Mouse (Mus musculus): ENCODE results near the gene Crx.
"Not testable (repeated sequence)": the region's sequence is repeated elsewhere in the genome, so short reads cannot be mapped to it uniquely, and the experiment has no call there.

Crx gene

DNA sequence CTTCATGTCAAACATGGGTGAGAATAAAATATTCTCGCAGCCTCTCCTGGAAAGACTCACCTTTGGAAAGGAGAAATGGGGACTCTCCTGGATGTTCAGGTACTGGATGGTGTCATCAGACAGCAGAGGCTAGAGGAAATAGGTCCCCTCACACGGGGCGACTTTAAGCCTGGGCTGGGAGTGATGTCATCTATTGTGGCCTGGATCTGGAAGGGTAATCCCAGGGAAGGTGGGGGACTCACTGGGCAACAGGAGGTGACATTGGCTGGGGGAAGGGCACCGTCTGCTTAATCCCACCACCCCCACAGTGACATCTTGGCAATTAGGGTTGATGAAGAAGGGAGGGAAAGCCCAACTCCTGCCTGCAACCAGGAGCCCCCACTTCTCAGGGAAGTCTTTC lies at the start of gene Crx:
TSS of gene Crx (minus strand) at position 213 of the 400 bp plus-strand sequence.
- DNase-seq: no peak

DNA sequence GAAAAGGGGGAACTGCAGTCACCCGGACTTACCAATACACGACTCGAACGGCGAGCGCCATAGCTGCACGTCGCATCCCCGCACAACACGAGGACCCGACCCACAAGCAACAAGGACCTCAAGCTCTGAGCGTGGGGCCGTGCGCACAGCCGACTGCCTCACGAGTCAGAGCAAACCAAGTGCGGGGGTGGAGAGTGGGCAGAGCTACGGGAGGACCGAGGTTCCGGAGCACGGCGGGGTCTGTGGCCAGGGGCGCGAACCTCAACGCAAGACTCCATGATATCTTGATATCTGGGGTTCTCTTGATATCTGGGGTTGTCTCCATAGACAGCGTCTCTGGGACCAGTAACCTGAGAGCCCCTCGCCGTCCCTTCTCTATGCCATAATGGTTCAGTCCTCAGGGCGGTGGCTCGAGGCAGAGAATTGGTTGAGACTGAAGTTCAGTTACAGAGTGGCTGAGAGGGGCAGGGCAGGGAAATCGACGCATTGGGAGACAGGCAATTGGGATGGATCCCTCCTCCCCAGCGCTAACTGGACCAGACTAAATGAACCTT lies 42.5 kb upstream of the Crx start, which contains the start of gene Selenow:
TSS of gene Selenow (minus strand) at position 183 of the 554 bp plus-strand sequence.
- DNase-seq: peak; percentile 96

- DNase-seq: peak; percentile 80
Measured at GRCm38 (mm10) chr7:15921796-15922195, 42.0 kb upstream of the Crx start.

DNA sequence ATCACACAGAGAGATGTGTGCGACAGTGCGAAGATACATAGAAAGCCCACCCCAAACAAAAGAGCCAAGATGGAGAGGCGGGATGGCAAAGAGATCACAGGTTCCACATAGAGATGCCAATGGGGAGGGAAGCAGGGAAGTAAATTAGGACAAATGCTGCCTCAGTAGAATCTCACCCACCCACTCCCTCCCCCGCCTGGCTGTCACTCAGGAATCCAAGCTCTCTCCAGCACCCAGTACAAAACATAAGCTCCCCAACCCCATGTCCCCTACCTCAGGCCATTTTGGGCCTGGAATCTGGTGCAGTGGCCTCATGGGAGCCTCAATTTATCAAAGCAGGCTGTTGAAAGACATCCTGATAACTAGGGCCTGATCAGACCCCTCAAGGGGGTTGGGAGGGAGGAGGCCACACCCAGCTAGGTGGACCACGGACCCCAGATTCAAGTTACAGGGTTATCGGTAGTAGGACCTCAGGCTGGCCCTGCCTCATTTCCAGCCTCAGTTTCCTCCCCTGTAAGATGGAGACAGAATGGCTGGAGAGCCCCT lies 41.0 kb upstream of the Crx start:
- DNase-seq: no peak

GRCm38 (mm10) chr7:15919947-15920346 lies 40.2 kb upstream of the Crx start:
- DNase-seq: no peak

- no peak for DNase-seq
Measured at GRCm38 (mm10) chr7:15918371-15918770, 38.6 kb upstream of the Crx start.

DNA sequence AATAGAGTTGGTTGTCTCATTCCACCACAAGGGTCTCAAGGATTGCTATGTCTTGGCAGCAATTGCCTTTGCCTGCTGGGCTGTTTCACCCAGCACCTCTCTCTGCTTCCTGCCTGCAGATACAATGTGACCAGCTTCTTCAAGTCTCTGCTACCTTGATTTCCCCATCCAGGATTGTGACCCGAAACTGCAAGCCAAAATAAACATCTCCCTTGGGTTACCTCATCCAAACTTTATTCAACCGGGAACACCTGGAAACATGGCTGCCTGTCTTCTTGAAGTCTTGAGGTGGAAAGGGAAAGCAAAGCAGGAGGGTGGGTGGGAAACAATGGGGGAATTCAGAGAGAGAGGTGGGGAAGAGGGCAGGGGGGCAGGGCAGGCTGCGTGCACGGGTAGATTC lies 37.2 kb upstream of the Crx start:
- no peak for DNase-seq

DNA sequence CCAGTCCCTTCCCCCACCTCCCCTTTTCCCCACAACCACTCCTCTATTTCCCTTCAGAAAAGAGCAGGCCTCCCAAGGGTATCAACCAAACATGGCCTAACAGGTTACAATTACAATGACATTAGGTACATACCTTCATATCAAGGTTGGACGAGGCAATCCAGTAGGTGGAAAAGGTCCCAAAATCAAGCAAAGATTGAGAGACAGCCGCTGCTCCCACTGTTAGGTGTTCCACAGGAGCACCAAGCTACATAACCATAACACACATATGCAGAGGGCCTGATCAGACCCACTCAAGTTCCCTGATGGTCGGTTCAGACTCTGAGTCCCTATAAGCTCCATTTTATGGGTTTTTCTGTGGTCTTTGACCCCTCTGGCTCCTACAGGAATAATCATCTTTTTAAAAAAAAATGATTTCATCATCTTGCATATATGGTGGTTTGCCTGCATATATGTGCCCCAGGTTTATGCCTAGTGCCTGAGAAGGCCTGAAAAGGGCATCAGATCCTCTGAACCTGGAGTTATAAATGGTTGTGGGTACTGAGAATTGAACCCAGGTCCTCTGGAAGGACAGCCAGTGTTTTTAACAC lies 36.5 kb upstream of the Crx start:
- no peak for DNase-seq

- not testable (repeated sequence) for DNase-seq
Measured at GRCm38 (mm10) chr7:15915695-15916094, 35.9 kb upstream of the Crx start.

DNA sequence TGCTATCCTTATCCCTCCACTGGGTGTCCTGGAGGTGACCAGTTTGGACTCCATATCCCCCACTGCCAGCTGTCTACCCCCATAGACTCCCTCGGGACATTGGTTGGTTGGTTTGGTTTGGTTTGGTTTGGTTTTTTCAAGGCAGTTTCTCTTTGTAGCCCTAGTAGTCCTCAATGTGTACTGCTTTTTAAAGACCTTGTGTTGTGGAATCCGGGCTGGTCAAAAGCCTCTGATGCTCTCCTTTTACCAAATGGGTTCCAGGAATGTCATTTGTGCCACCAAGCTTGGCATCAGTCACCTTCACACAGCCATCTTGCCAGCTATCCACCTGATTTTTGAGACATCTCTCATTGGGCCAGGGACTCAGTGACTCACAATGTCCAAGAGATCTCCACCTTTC lies 35.0 kb upstream of the Crx start:
- no peak for DNase-seq

- peak; percentile 43 for DNase-seq
Measured at GRCm38 (mm10) chr7:15914252-15914651, 34.5 kb upstream of the Crx start.

GRCm38 (mm10) chr7:15912183-15912582 lies 32.4 kb upstream of the Crx start:
- peak; percentile 89 for DNase-seq

- DNase-seq: no peak
Measured at GRCm38 (mm10) chr7:15910521-15910920, 30.8 kb upstream of the Crx start.

DNA sequence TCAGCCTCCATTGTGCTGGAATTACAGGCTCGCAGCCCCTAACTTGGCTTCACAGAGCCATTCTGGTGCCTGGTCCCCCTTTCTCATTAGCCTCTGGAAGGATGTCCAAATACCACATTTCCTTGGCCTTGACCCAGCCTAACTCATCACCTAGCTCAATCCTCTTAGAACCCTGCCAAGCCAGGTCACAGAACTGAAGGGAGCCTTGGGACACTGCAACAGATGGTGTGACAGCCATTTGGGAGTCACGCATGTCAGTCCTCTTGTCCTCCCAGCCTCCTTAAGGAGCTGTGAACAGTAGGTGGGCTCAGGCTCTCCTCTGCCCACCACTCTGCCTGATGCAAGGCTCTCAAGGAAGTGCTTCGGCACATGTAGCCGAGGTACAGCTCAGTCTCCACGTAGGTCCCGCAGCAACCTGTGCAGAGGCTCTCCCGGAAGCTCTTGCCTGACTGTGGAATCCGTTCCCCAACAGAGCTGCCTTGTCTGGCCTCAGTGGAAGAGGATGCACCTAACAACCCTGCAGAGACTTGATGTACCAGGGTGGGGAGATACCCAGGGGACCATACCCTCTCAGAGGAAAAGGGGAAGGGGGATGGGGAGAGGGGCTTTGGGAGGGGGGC lies 28.3 kb upstream of the Crx start:
- DNase-seq: no peak

DNA sequence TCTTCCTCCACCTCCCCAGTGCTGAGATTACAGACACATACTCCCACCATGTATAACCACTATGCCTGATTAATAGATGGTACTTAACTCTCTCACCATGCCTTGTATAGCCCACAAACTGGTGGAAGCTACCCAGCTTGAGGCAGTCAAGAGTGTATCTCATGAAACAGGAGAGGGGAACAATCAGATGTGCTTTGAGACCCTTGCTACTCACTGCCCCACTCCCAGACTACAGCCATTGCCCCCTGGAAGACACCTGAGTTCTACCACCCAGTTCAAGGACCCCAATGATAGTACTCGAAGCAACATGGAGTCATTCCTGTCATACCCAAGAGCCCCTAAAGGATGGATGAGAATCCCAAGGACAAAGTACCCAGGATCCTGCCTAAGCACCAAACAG lies 26.8 kb upstream of the Crx start:
- DNase-seq: no peak

DNA sequence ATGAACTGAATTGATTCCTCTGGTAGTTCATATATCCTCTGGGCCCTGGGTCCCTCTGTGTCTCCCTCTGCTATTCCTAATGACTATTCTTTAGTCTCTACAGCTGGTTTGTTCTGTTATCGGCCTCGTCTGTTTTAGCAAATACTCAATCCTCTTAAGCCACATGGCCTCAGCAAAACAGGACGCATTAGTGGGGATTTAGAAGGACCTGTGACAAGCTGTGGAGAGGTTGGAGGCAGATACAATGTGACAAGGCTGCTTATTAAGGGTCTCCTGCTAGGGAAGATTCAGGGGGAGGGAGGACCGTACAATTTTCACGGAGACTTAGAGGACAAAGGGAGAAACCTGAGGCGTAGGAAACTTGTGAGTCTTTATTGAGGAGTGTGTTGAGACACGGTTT lies 26.1 kb upstream of the Crx start:
- DNase-seq: no peak

DNA sequence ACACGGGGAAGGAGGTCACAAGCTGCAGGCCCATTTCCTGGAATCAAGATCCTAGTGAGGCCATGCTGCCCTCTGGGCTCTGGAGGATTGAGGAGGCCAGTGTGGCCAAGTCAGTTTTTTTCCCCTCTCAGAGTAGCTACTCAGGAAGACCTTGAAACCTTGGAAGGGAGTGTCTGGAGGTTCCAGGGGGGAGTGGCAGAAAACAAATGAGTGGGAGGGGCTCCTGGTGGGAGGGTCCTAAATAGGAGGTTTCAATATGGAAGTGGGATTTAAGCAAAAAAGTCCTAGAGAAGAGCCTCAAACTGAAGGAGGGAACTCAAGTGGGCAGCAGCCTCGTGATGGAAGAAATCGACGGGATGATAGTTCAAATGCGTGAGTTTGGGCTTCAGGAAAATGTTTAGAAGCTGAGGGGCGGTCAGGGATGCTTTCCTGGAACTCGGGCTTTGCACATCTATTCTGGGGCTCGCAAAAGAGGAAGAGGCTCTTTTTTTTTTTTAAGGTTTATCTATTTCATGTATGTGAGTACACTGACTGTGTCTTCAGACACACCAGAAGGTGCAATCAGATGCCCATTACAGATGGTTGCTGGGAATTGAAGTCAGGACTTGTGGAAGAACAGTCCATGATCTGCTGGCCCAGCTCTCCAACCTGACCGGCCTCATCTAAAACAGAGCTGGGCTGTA lies 21.7 kb upstream of the Crx start:
- DNase-seq: no peak

DNA sequence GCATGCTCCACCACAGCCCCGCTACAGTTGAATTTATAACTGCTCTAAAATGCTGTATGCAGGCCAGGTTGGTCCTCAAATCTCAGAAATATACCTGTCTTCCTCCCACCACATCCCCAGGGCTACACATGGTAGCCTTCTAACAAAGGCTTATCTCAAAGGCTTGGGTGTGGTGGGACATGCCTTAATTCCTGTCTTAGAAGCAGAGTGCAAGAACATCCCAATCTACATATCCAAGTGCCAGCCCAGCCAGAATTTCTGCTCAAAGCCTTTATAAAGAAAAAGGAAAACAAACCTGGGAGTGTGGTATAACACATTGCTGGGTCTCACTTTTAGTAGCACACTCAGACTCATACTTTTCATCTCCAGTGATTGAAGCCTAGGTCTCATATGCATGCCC lies 14.5 kb upstream of the Crx start:
- DNase-seq: no peak

DNA sequence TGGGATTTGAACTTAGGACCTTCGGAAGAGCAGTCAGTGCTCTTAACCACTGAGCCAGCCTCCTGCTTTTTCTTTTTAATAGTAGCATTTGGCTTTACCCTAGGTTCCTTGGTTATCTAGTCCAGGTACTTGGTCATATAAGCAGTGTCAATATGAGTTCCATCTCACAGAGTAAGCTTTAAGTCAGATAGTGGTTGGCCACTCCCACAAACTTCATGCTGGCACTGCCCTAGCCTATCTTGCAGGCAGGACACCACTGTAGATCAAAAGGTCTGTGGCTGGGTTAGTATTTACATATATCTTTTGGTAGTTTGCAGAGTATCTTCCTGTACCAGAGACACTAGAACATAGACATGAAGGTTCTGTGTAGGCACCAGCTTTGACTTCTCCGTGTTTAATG lies 4.4 kb upstream of the Crx start:
- no peak for DNase-seq

DNA sequence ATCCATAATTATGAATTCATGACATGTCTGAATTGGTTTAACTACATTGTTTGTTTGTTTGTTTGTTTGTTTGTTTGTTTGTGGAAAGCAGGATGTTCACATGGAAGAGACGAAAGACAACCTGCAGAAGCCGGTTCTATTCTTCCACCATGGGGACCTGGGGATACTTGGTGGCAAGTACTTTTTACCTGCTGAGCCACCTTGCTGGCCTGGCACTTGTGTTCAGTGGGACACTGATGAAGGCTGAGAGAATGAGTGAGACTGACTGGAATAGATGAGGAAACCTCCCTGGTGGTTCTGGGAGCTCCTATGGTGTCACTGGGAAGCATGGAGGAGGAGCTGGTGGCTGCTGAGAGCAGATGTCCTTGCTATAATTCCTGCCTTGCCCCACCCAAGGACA lies 2.5 kb upstream of the Crx start, which contains the start of gene Crxos:
TSS of gene Crxos (plus strand) at position 301 of the 400 bp plus-strand sequence.
- no peak for DNase-seq

- no peak for DNase-seq
Measured at GRCm38 (mm10) chr7:15881831-15882230, 2.1 kb upstream of the Crx start.

DNA sequence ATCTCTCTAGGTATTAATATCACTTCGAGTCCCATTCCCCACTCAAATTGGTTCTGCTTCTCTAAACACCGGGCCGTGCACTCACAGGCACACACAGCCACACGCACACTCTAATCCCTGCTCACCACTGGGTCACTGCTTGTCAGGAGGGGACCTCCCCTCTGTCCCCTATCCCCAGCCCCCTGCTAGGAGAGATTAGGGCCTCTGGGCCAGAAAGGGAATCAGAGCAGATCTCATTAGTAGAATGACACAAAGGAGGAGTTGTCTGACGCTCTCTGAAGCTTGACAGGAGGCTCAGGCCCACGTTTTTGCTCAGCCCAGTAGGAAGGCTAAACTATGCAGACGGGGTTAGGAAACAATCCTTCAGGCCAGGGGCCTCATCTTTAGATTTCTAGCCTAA lies 1.6 kb upstream of the Crx start:
- DNase-seq: peak; percentile 8

DNA sequence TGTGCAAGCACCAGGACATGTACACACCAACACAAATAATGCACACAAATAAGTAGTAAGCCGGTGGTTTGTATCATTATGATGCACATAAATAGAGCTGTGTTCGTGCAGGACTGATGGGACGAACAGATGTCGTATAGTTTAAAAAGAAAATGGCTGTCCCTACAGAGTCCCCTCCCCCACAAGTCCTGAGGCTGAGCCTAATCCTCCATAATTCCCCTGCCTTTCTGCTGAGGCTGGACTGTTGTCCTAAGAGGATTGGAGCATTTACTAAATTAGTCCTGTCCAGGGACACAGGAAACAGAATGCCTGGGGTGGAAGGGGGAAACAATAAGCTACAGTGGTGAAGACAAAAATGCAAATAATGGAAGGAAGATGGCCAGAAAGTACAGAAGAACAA lies 15.7 kb downstream of the Crx start:
- DNase-seq: no peak

GRCm38 (mm10) chr7:15859657-15860056 lies 20.1 kb downstream of the Crx start:
- peak; percentile 3 for DNase-seq

Measured in embryo, embryonic 11 days (tissue).